Mouse (Mus musculus) heart, postnatal 10 days (tissue): Measurements from ENCODE around the gene Zfand5. TPM values are rescaled to one million over a fixed set of nuclear protein-coding genes. Genes with fewer than 3 reads are reported as not detected.

ENCODE experiments used
- DNase-seq, 2 experiments: peaks; one replicate each; pipeline ENCODE4 v3.0.0; 2021
- intact Hi-C: fragments of 180-260 bp; cut with DNase I; formaldehyde crosslinking; loops from one replicate; pipeline ENCODE4 v1.15.1; 2025
- total RNA-seq, 2 experiments: library from RNA; stranded (reverse); gene quantifications; 2 replicates each; pipeline ENCODE4 v1.2.3; 2021

The Zfand5 gene
- total RNA-seq, 2 experiments from 2014 or later: 101 to 115 TPM

GRCm38 (mm10) chr19:21319618-21320017 is 47.5 kb downstream of the Zfand5 start:
- no peak for DNase-seq
- intact Hi-C loops: no loop called here

- intact Hi-C loops: no loop called here
- no peak for DNase-seq
These were observed 53.3 kb downstream of the Zfand5 start for GRCm38 (mm10) chr19:21325333-21325732.

- DNase-seq: peak in 1 of 2 experiments; percentile 4
- intact Hi-C loops: no loop called here
These were observed 56.9 kb downstream of the Zfand5 start for GRCm38 (mm10) chr19:21328951-21329350.

GRCm38 (mm10) chr19:21329770-21330169 is 57.7 kb downstream of the Zfand5 start:
- peak; percentile 91 for DNase-seq
- intact Hi-C loops: no loop called here

GRCm38 (mm10) chr19:21330305-21331115 is 58.4 kb downstream of the Zfand5 start:
- intact Hi-C loops: no loop called here

GRCm38 (mm10) chr19:21331621-21332155 is 59.6 kb downstream of the Zfand5 start:
- DNase-seq: no peak
- intact Hi-C loops: no loop called here

More at GRCm38 (mm10) chr19:21330305-21331115, 58.4 kb downstream of the Zfand5 start:
- DNase-seq: peak; percentile 1 to 6

Other genes starting within 250 kb of the Zfand5 start
- gene Gda, start 201.2 kb downstream of the Zfand5 start, total RNA-seq: 1 to 10 TPM; 2.6 to 4.9 TPM